Mouse (Mus musculus): ENCODE measurements around the gene Arhgef12. TPM values are rescaled to one million over a fixed set of nuclear protein-coding genes. Genes with fewer than 3 reads are reported as not detected.

Gene Arhgef12
- total RNA-seq, 1 experiment, result 23.2 TPM

DNA sequence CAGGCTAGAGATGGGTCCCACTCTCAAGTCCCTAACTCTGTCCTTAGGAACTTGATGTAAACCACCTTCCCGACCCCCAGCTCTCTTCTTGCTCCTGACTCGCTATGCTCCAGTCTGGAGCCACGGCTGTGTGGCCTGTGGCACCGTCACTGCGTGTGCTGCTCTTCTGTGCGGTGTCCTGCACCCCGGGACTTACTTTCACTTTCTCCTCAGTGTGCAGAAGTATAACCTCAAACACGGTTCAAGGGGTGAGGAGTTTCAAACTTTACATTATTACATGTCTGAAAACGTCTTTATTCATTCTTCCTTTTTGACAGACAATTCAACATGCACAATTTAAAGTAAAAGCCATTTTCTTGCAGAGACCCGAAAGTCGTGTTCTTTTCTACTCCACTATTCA is 111.7 kb downstream of the Arhgef12 start:
- Histone ChIP-seq H3K36me3 (ENCODE audit: control insufficient read depth, insufficient read depth, low read length, poor library complexity, severe bottlenecking) (peaks cover 34% of the 10 kb centered on the region), H3K9me3 (ENCODE audit: control insufficient read depth, insufficient read depth, low read depth, low read length) (no peaks in the 10 kb centered on the region), H3K9ac (ENCODE audit: insufficient read depth, low read depth, low read length, poor library complexity, severe bottlenecking) (no peak overlapping the region), H3K27ac (ENCODE audit: insufficient read depth, low read depth, low read length, poor library complexity, severe bottlenecking) (no peak overlapping the region), H3K4me3 (ENCODE audit: insufficient read depth in 1 of 2, low read depth in 1 of 2, low read length in 2 of 2, poor library complexity in 1 of 2, severe bottlenecking in 1 of 2) (no peak overlapping the region), H3K4me1 (ENCODE audit: control insufficient read depth in 2 of 2, insufficient read depth in 2 of 2, low read length in 2 of 2, poor library complexity in 1 of 2) (no peaks in the 10 kb centered on the region)
- no peak for TF ChIP-seq CHD2 (IDR thresholded peaks at IDR 0.05; ENCODE audit: low read depth, low read length)
- TF ChIP-seq MAFK (IDR thresholded peaks at IDR 0.05; ENCODE audit: insufficient read depth, low read depth, low read length), result no peak
- TF ChIP-seq ZC3H11A (IDR thresholded peaks at IDR 0.05; ENCODE audit: borderline replicate concordance, low read depth, low read length), result no peak
- no peak for TF ChIP-seq HCFC1 (IDR thresholded peaks at IDR 0.05; ENCODE audit: borderline replicate concordance, insufficient read depth, low read length)
- no peak for TF ChIP-seq ZNF384 (IDR thresholded peaks at IDR 0.05; ENCODE audit: low read depth, low read length)
- in situ Hi-C loops (cut with MboI; ENCODE audit: low sequenced_read_pairs in 2 of 2, unreplicated experiment in 2 of 2), result no loop called here
- DNase-seq (ENCODE audit: low read depth, low spot score), result no peak

DNA sequence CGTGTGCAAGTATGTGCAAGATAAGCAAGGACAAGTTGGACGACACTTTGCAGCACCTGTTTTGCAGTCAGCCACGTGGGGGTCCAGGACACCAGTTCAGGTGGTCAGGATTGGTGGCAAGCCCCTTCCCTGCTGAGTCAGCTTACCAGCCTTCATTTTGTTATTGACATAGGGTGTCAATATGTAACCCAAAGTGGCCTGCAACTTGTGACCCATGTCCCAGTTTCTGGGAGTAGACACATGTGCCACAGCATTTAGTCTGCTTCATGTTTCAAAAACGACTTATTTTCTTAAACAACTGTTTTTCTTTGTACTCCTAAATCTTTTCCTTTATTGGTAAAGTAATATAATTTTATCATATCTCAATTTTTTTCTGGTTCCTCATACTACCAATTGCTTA is 112.3 kb downstream of the Arhgef12 start:
- Histone ChIP-seq H3K4me3 (ENCODE audit: insufficient read depth in 1 of 2, low read depth in 1 of 2, low read length in 2 of 2, poor library complexity in 1 of 2, severe bottlenecking in 1 of 2) (no peak overlapping the region), H3K27ac (ENCODE audit: insufficient read depth, low read depth, low read length, poor library complexity, severe bottlenecking) (no peak overlapping the region), H3K36me3 (ENCODE audit: control insufficient read depth, insufficient read depth, low read length, poor library complexity, severe bottlenecking) (peaks cover 33% of the 10 kb centered on the region), H3K4me1 (ENCODE audit: control insufficient read depth in 2 of 2, insufficient read depth in 2 of 2, low read length in 2 of 2, poor library complexity in 1 of 2) (no peaks in the 10 kb centered on the region), H3K9ac (ENCODE audit: insufficient read depth, low read depth, low read length, poor library complexity, severe bottlenecking) (no peak overlapping the region), H3K9me3 (ENCODE audit: control insufficient read depth, insufficient read depth, low read depth, low read length) (no peaks in the 10 kb centered on the region)
- in situ Hi-C loops (cut with MboI; ENCODE audit: low sequenced_read_pairs in 2 of 2, unreplicated experiment in 2 of 2), result no loop called here
- TF ChIP-seq ZC3H11A (IDR thresholded peaks at IDR 0.05; ENCODE audit: borderline replicate concordance, low read depth, low read length) (no peak), CHD2 (IDR thresholded peaks at IDR 0.05; ENCODE audit: low read depth, low read length) (no peak), MAFK (IDR thresholded peaks at IDR 0.05; ENCODE audit: insufficient read depth, low read depth, low read length) (no peak), HCFC1 (IDR thresholded peaks at IDR 0.05; ENCODE audit: borderline replicate concordance, insufficient read depth, low read length) (no peak), ZNF384 (IDR thresholded peaks at IDR 0.05; ENCODE audit: low read depth, low read length) (no peak)
- no peak for DNase-seq (ENCODE audit: low read depth, low spot score)

GRCm38 (mm10) chr9:42993659-42994058 is 113.4 kb downstream of the Arhgef12 start:
- no peak overlapping the region for H3K9ac ChIP-seq (ENCODE audit: insufficient read depth, low read depth, low read length, poor library complexity, severe bottlenecking)
- H3K27ac ChIP-seq (ENCODE audit: insufficient read depth, low read depth, low read length, poor library complexity, severe bottlenecking), result no peak overlapping the region
- peaks cover 30% of the 10 kb centered on the region for H3K36me3 ChIP-seq (ENCODE audit: control insufficient read depth, insufficient read depth, low read length, poor library complexity, severe bottlenecking)
- no peak for DNase-seq (ENCODE audit: low read depth, low spot score)
- no peaks in the 10 kb centered on the region for H3K9me3 ChIP-seq (ENCODE audit: control insufficient read depth, insufficient read depth, low read depth, low read length)
- no peaks in the 10 kb centered on the region for H3K4me1 ChIP-seq (ENCODE audit: control insufficient read depth in 2 of 2, insufficient read depth in 2 of 2, low read length in 2 of 2, poor library complexity in 1 of 2)
- no peak for TF ChIP-seq CHD2 (IDR thresholded peaks at IDR 0.05; ENCODE audit: low read depth, low read length)
- TF ChIP-seq HCFC1 (IDR thresholded peaks at IDR 0.05; ENCODE audit: borderline replicate concordance, insufficient read depth, low read length), result no peak
- no peak for TF ChIP-seq MAFK (IDR thresholded peaks at IDR 0.05; ENCODE audit: insufficient read depth, low read depth, low read length)
- no peak for TF ChIP-seq ZC3H11A (IDR thresholded peaks at IDR 0.05; ENCODE audit: borderline replicate concordance, low read depth, low read length)
- no peak for TF ChIP-seq ZNF384 (IDR thresholded peaks at IDR 0.05; ENCODE audit: low read depth, low read length)
- no peak overlapping the region for H3K4me3 ChIP-seq (ENCODE audit: insufficient read depth in 1 of 2, low read depth in 1 of 2, low read length in 2 of 2, poor library complexity in 1 of 2, severe bottlenecking in 1 of 2)
- in situ Hi-C loops (cut with MboI; ENCODE audit: low sequenced_read_pairs in 2 of 2, unreplicated experiment in 2 of 2), result no loop called here

DNA sequence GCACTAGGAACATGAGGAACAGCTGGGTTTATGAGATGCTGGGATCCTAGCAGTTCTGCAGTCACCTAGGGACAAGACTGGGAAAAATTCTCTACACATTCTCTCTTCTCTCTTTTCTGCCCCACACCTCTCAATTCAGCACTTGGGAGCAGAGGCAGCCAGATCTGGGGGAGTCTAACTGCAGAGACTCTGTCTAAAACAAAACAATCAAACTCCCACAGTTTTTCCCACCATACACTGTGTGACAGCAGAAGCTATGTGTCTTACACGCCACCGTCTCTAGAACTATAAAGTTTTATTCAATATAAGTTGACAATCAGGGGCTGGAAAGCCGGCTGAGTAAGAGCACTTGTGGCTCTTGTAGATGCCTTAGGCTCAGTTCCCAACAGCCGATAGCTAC is 119.1 kb downstream of the Arhgef12 start:
- H3K4me1 ChIP-seq (ENCODE audit: control insufficient read depth in 2 of 2, insufficient read depth in 2 of 2, low read length in 2 of 2, poor library complexity in 1 of 2), result no peaks in the 10 kb centered on the region
- no peak overlapping the region for H3K27ac ChIP-seq (ENCODE audit: insufficient read depth, low read depth, low read length, poor library complexity, severe bottlenecking)
- no peak overlapping the region for H3K4me3 ChIP-seq (ENCODE audit: insufficient read depth in 1 of 2, low read depth in 1 of 2, low read length in 2 of 2, poor library complexity in 1 of 2, severe bottlenecking in 1 of 2)
- TF ChIP-seq ZNF384 (IDR thresholded peaks at IDR 0.05; ENCODE audit: low read depth, low read length), result no peak
- TF ChIP-seq CHD2 (IDR thresholded peaks at IDR 0.05; ENCODE audit: low read depth, low read length), result no peak
- no peak for TF ChIP-seq ZC3H11A (IDR thresholded peaks at IDR 0.05; ENCODE audit: borderline replicate concordance, low read depth, low read length)
- no peak for TF ChIP-seq MAFK (IDR thresholded peaks at IDR 0.05; ENCODE audit: insufficient read depth, low read depth, low read length)
- no peak for TF ChIP-seq HCFC1 (IDR thresholded peaks at IDR 0.05; ENCODE audit: borderline replicate concordance, insufficient read depth, low read length)
- H3K9ac ChIP-seq (ENCODE audit: insufficient read depth, low read depth, low read length, poor library complexity, severe bottlenecking), result no peak overlapping the region
- in situ Hi-C loops (cut with MboI; ENCODE audit: low sequenced_read_pairs in 2 of 2, unreplicated experiment in 2 of 2), result no loop called here
- no peaks in the 10 kb centered on the region for H3K9me3 ChIP-seq (ENCODE audit: control insufficient read depth, insufficient read depth, low read depth, low read length)
- peaks cover 13% of the 10 kb centered on the region for H3K36me3 ChIP-seq (ENCODE audit: control insufficient read depth, insufficient read depth, low read length, poor library complexity, severe bottlenecking)
- no peak for DNase-seq (ENCODE audit: low read depth, low spot score)

Measured in ES-E14 (cell line).